Mouse (Mus musculus): Measurements from ENCODE around the gene Vmn2r95. TPM values are rescaled to one million over a fixed set of nuclear protein-coding genes. Genes with fewer than 3 reads are reported as not detected.
"Not testable (repeated sequence)": the region's sequence is repeated elsewhere in the genome, so short reads cannot be mapped to it uniquely, and the experiment has no call there.

The Vmn2r95 gene
- not detected in 2 replicates for polyA plus RNA-seq (2015; fragmentation: Nextera tagmentation; extraction: Ambion mirVana)

DNA sequence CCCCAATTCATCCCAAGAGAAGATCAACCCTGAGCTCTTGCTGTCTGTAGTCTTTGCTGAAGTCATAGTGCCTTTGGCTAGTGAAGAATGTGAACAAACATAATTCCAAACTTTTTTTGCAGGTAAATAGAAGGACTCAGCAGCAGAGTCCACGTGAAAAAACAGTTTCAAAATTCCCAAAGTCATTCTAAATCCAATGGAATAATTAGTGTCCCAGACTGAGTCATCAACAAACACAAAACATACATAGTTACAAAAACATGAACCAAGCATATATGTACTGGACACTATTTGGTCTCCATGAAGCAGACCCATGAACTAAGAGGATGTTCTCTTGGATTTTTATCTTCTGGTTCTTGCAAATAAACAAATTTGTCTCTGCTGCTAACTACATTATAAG is at the start of gene Vmn2r95:
Gene Vmn2r95 (plus strand): TSS at position 301 of the 400 bp plus-strand sequence.
- Histone ChIP-seq H3K9me3 (ENCODE audit: low read length) (0 out of 2 replicates have a peak, but pooled peaks cover 2% of the 10 kb centered on the region), H3K36me3 (ENCODE audit: insufficient read depth, low read length) (no peaks in the 10 kb centered on the region), H3K27ac (ENCODE audit: low read length) (no peak within 1 kb of the TSS), H3K9ac (replicated peaks; ENCODE audit: low read length) (no peak within 1 kb of the TSS), H3K27me3 (ENCODE audit: insufficient read depth, low read length) (no peaks in the 10 kb centered on the region), H3K4me1 (ENCODE audit: insufficient read depth, low read length) (no peaks in the 10 kb centered on the region), H3K4me2 (replicated peaks; ENCODE audit: low read depth, low read length) (no peak within 1 kb of the TSS), H3K4me3 (ENCODE audit: low read length) (no peak within 1 kb of the TSS)
- 27% methylated on average over 1 of the region's 1 CpGs for WGBS
- no peak for ATAC-seq (ENCODE audit: low FRiP score, low TSS enrichment)

DNA sequence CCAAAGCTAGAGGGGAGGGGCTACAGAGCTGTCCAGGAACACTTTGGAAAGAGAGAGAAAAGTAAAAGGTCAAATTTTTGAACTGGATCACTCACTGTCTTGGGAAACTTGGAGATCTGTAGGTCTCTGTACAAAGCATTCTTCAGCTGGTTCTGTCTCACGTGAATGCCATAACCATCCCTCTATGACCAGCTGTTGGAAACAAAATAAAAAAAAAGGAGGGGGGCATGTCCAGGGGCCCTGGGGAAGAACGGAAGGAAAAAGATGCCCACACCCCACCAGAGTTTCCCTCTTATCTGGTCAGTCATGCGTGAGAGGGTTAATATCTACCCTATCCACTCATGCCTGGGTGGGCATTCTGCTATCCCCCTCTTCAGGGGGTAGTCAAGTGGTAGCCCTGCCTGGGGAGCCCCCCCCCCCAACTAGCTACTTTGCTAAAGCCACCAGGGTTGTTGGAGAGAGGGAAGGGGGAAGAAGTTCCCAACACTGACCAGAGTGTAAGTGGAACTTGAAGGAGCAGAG is 31.8 kb downstream of the Vmn2r95 start:
- Histone ChIP-seq H3K9ac (replicated peaks; ENCODE audit: low read length) (no peak overlapping the region), H3K36me3 (ENCODE audit: insufficient read depth, low read length) (no peaks in the 10 kb centered on the region), H3K4me1 (ENCODE audit: insufficient read depth, low read length) (no peaks in the 10 kb centered on the region), H3K27ac (ENCODE audit: low read length) (no peak overlapping the region), H3K4me2 (replicated peaks; ENCODE audit: low read depth, low read length) (no peak overlapping the region), H3K9me3 (ENCODE audit: low read length) (peaks cover 4% of the 10 kb centered on the region; the same call in 1 of the 2 replicates), H3K27me3 (ENCODE audit: insufficient read depth, low read length) (no peaks in the 10 kb centered on the region), H3K4me3 (ENCODE audit: low read length) (no peak overlapping the region)
- 84% methylated on average over 3 of the region's 3 CpGs for WGBS
- ATAC-seq (ENCODE audit: low FRiP score, low TSS enrichment), result no peak

DNA sequence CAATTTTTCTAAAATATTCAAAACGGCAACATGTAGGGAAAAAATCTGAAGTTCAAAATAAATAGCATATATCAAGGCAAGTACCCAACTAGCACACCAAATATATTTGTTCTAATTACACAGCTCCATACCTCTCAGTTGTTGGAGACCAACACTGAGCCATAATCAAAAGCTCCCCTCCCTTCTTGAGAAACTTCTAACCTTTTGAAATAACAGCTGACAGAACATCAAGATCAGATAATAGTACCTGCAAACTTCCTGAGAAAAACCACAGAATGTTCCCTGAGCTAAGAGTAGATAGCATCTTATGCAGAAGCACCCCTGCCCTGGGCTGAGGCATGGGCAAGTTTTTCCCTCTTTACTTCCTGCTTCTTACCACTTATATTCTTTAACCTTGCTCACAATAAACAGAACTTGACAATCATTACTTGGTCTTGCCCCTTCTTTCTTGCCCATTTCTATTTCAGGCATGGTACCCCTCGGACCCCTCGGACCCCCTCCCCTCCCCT is 34.3 kb downstream of the Vmn2r95 start:
- not testable (repeated sequence) for H3K9ac ChIP-seq (replicated peaks; ENCODE audit: low read length); H3K27me3 ChIP-seq (ENCODE audit: insufficient read depth, low read length); H3K36me3 ChIP-seq (ENCODE audit: insufficient read depth, low read length); ATAC-seq (ENCODE audit: low FRiP score, low TSS enrichment); H3K4me1 ChIP-seq (ENCODE audit: insufficient read depth, low read length); H3K27ac ChIP-seq (ENCODE audit: low read length); H3K4me3 ChIP-seq (ENCODE audit: low read length); H3K4me2 ChIP-seq (replicated peaks; ENCODE audit: low read depth, low read length)
- H3K9me3 ChIP-seq (ENCODE audit: low read length), result peaks cover 15% of the 10 kb centered on the region
- WGBS, result 87% methylated on average over 3 of the region's 3 CpGs

DNA sequence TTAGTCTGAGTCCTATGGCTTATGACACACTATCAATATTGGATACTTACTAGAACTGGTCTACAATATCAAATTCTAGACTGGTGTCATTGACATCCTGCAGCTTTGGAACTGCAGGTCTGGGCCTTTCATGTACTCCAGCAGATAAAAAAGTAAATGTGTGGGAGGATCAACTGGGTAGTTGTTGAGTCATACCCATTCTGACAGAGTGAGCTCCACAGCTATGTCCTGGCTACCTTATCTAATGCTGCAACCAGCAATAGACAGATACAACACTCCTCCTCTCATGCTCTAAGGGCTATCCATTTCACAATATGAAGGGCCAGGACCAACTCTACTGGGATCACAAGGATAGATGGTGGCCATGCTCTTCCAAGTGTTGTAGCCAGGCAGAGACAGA is 38.8 kb downstream of the Vmn2r95 start:
- H3K27me3 ChIP-seq (ENCODE audit: insufficient read depth, low read length), result no peaks in the 10 kb centered on the region
- H3K9ac ChIP-seq (replicated peaks; ENCODE audit: low read length), result no peak overlapping the region
- H3K36me3 ChIP-seq (ENCODE audit: insufficient read depth, low read length), result no peaks in the 10 kb centered on the region
- peaks cover 14% of the 10 kb centered on the region for H3K9me3 ChIP-seq (ENCODE audit: low read length)
- no peak overlapping the region for H3K27ac ChIP-seq (ENCODE audit: low read length)
- no peak overlapping the region for H3K4me3 ChIP-seq (ENCODE audit: low read length)
- H3K4me2 ChIP-seq (replicated peaks; ENCODE audit: low read depth, low read length), result no peak overlapping the region
- no peaks in the 10 kb centered on the region for H3K4me1 ChIP-seq (ENCODE audit: insufficient read depth, low read length)
- ATAC-seq (ENCODE audit: low FRiP score, low TSS enrichment), result no peak

DNA sequence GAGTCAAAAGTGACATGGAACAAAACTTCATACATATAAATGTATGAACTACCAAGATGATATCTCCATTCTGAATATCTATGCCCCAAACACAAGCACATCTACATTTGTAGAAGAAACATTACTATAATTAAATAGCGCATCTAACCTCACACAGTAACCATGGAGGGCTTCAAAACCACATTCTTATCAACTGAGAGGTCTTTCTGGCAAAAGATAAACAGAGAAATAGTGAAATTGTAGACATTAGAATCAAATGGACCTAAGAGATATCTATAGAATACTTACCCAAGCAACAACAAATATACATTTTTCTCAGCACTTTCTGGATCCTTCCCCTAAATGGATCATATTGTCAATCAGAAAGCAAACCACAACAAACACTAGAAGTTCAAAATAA is 56.0 kb downstream of the Vmn2r95 start:
- Histone ChIP-seq H3K4me1 (ENCODE audit: insufficient read depth, low read length) (no peaks in the 10 kb centered on the region), H3K9ac (replicated peaks; ENCODE audit: low read length) (no peak overlapping the region), H3K4me2 (replicated peaks; ENCODE audit: low read depth, low read length) (no peak overlapping the region), H3K36me3 (ENCODE audit: insufficient read depth, low read length) (no peaks in the 10 kb centered on the region), H3K27me3 (ENCODE audit: insufficient read depth, low read length) (no peaks in the 10 kb centered on the region), H3K27ac (ENCODE audit: low read length) (no peak overlapping the region), H3K4me3 (ENCODE audit: low read length) (no peak overlapping the region), H3K9me3 (ENCODE audit: low read length) (peaks cover 12% of the 10 kb centered on the region; the same call in 1 of the 2 replicates)
- ATAC-seq (ENCODE audit: low FRiP score, low TSS enrichment), result no peak
- WGBS, result 57% methylated on average over 1 of the region's 1 CpGs

Other genes starting within 250 kb of the Vmn2r95 start
- gene Vmn2r94, start 146.3 kb upstream of the Vmn2r95 start, polyA plus RNA-seq (2015; fragmentation: Nextera tagmentation; extraction: Ambion mirVana), result not detected in 2 replicates
- gene Vmn2r93, start 126.0 kb upstream of the Vmn2r95 start, polyA plus RNA-seq (2015; fragmentation: Nextera tagmentation; extraction: Ambion mirVana), result not detected in 2 replicates
- not detected in 2 replicates for gene Vmn2r96, start 149.1 kb downstream of the Vmn2r95 start, polyA plus RNA-seq (2015; fragmentation: Nextera tagmentation; extraction: Ambion mirVana)

Measured in kidney, embryonic 16.5 days (tissue).